Mouse (Mus musculus) intestine, embryonic 16.5 days (tissue): ENCODE results near the gene Dusp2. TPM values are rescaled to one million over a fixed set of nuclear protein-coding genes. Genes with fewer than 3 reads are reported as not detected.

ENCODE experiments used
- ATAC-seq: fragments of 200-750 bp; cut with Nextera tagmentation; 2 replicates; pipeline ENCODE4 v1.8.0; 2017; ENCODE audit warnings: moderate TSS enrichment, moderate library complexity
- H3K27ac ChIP-seq: fragments of 300-500 bp; sonication (generic); 2 replicates; pipeline ENCODE4 v1.5.1; 2014; ENCODE audit warnings: mild to moderate bottlenecking, low read length
- H3K27me3 ChIP-seq: fragments of 300-500 bp; sonication (generic); replicated peaks from 2 replicates; pipeline ENCODE4 v1.6.1; 2014; ENCODE audit warnings: low read length, control low read depth, mixed read lengths; ENCODE audit not compliant: control insufficient read depth, insufficient read depth
- H3K36me3 ChIP-seq: fragments of 300-500 bp; sonication (generic); 2 replicates; pipeline ENCODE4 v1.6.1; 2014; ENCODE audit warnings: low read length, control low read depth; ENCODE audit not compliant: control insufficient read depth, insufficient read depth
- H3K4me1 ChIP-seq: fragments of 300-500 bp; sonication (generic); 2 replicates; pipeline ENCODE4 v1.6.1; 2014; ENCODE audit warnings: low read length, control low read depth, mixed read lengths; ENCODE audit not compliant: control insufficient read depth, insufficient read depth
- H3K4me2 ChIP-seq: fragments of 300-500 bp; sonication (generic); 2 replicates; pipeline ENCODE4 v1.6.1; 2014; ENCODE audit warnings: low read depth, low read length, control low read depth
- H3K4me3 ChIP-seq: fragments of 300-500 bp; sonication (generic); 2 replicates; pipeline ENCODE4 v1.5.1; 2014; ENCODE audit warnings: mild to moderate bottlenecking, low read length
- H3K9ac ChIP-seq: fragments of 300-500 bp; sonication (generic); 2 replicates; pipeline ENCODE4 v1.6.1; 2014; ENCODE audit warnings: low read depth, low read length
- H3K9me3 ChIP-seq: fragments of 300-500 bp; sonication (generic); 2 replicates; pipeline ENCODE4 v1.6.1; 2016; ENCODE audit warnings: low read length, control low read depth; ENCODE audit not compliant: control insufficient read depth
- WGBS: fragments of 180-500 bp; shearing (Covaris S2); extraction: QIAGEN DNeasy Blood & Tissue Kit; methylation state at CpG from one replicate; pipeline ENCODE4 v1.1.7; 2014; 5-methylcytosine and 5-hydroxymethylcytosine counted together
- polyA plus RNA-seq: library from polyadenylated mRNA; unstranded; fragments of >200 nt; fragmentation: Nextera tagmentation; extraction: Ambion mirVana; gene quantifications from 2 replicates; pipeline ENCODE4 v1.2.1, GENCODE M21; 2015

Gene Dusp2
- polyA plus RNA-seq, 1 experiment from 2014 or later: 2.1 TPM

DNA sequence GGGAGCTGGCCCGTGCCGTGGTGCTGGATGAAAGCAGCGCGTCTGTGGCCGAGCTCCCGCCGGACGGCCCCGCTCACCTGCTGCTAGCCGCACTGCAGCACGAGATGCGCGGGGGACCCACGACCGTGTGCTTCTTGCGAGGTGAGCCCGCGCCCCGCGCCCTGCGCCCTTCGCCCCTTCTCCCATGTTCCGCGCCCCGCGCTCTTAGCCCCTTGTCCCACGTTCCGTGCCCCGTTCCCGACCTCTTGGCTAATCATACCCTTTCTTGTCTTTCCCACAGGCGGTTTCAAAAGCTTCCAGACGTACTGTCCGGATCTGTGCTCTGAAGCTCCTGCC lies 506 bp downstream of the Dusp2 start:
- H3K9me3 ChIP-seq: no peaks in the 10 kb centered on the region
- H3K4me2 ChIP-seq: peak overlapping the region; percentile 97
- 3% methylated on average over 33 of the region's 33 CpGs for WGBS
- H3K4me3 ChIP-seq: peak overlapping the region; percentile 57
- H3K36me3 ChIP-seq: no peaks in the 10 kb centered on the region
- no peak for ATAC-seq
- peak overlapping the region; percentile 64 for H3K9ac ChIP-seq
- no peak overlapping the region for H3K27ac ChIP-seq
- peaks cover 19% of the 10 kb centered on the region for H3K27me3 ChIP-seq
- peaks cover 7% of the 10 kb centered on the region; the same call in 1 of the 2 replicates for H3K4me1 ChIP-seq

DNA sequence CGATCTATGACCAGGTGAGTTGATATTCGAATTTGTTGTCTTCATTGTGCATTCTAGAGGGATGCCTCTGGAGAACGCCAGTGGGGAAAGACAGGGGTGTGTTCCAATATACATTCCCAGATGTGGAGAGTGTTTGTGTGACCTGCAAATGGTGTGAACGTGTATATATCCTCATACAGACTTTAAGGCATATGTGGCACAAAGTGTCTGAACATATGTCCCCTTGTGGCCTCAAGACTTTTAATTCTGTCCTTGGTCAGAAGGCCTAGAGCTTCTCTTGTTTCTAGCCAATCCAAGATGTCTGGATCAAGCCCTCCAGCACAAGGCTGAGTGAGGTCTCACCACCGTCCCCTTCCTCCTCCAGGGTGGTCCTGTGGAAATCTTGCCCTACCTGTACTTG lies 926 bp downstream of the Dusp2 start:
- H3K27ac ChIP-seq: no peak overlapping the region
- no peak for ATAC-seq
- H3K27me3 ChIP-seq: peaks cover 19% of the 10 kb centered on the region
- 46% methylated on average over 5 of the region's 5 CpGs for WGBS
- H3K9me3 ChIP-seq: no peaks in the 10 kb centered on the region
- no peaks in the 10 kb centered on the region for H3K36me3 ChIP-seq
- H3K4me3 ChIP-seq: peak overlapping the region; percentile 57
- H3K9ac ChIP-seq: peak overlapping the region; percentile 64
- peak overlapping the region; percentile 97 for H3K4me2 ChIP-seq
- H3K4me1 ChIP-seq: peaks cover 7% of the 10 kb centered on the region; the same call in 1 of the 2 replicates

DNA sequence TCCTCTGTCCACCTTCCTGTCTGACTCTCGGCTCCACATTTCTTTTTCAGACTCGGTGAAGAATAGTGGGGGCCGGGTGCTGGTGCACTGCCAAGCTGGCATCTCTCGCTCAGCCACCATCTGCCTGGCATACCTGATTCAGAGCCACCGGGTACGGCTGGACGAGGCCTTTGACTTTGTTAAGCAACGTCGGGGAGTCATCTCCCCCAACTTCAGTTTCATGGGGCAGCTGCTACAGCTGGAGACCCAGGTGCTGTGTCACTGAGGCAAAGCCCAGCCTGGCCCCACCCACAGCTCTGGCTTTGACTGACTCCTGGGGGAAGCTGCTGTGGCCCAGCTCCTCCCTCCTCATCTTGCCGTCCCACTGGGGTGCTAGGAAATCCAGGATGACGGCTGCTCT lies 1.6 kb downstream of the Dusp2 start:
- H3K27ac ChIP-seq: no peak overlapping the region
- no peaks in the 10 kb centered on the region for H3K36me3 ChIP-seq
- 72% methylated on average over 11 of the region's 11 CpGs for WGBS
- no peaks in the 10 kb centered on the region for H3K9me3 ChIP-seq
- peaks cover 19% of the 10 kb centered on the region for H3K27me3 ChIP-seq
- H3K9ac ChIP-seq: no peak overlapping the region
- no peak for ATAC-seq
- peaks cover 7% of the 10 kb centered on the region; the same call in 1 of the 2 replicates for H3K4me1 ChIP-seq
- H3K4me2 ChIP-seq: no peak overlapping the region
- H3K4me3 ChIP-seq: peak overlapping the region; percentile 57

DNA sequence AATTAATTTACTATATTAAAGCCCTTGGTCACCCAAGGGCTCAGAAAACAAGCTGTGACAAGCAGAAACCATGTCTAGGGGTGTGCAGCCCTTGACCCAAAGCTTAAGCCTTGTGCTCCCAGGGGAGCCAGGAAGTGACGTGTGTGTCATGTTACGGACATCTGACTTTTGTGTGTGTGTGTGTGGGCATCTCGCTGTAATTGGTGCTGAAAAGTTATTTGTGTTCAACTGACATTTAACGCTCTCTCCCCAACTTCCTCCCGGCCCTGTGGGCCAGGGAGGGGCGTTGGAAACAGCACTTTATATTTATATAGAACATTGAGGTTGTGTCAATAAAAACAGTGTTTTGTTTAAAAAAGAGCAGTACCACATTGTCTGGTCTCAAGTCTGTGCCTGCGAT lies 2.1 kb downstream of the Dusp2 start:
- H3K27me3 ChIP-seq: peaks cover 19% of the 10 kb centered on the region

DNA sequence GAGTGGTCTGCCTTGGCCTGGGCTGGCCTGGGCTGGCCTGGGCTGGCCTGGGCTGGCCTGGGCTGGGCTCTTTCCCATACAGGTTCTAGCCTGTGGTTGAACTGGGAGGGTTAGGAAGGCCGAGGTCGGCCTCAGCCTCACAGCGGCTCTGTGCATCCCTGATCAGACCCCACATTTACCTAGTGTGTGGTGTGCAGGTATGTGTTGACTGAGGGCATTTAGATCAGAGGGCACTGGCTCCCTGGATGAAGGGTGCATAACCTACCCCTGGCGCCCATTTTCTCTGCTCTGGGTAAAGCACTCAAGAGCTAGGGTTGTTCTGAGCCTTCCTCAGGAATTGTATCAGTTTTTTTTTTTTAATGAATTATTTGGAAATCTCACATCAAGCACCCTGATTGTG lies 2.5 kb downstream of the Dusp2 start, which contains the start of gene Astl:
Gene Astl (plus strand): TSS at position 224 of the 400 bp plus-strand sequence.
- peaks cover 19% of the 10 kb centered on the region for H3K27me3 ChIP-seq
- no peak within 1 kb of the TSS; the same call in 1 of the 2 replicates for H3K4me3 ChIP-seq
- WGBS: 78% methylated on average over 4 of the region's 4 CpGs
- H3K4me1 ChIP-seq: peaks cover 7% of the 10 kb centered on the region; the same call in 1 of the 2 replicates
- H3K27ac ChIP-seq: no peak within 1 kb of the TSS
- no peak within 1 kb of the TSS for H3K4me2 ChIP-seq
- H3K9me3 ChIP-seq: no peaks in the 10 kb centered on the region
- no peak within 1 kb of the TSS for H3K9ac ChIP-seq
- H3K36me3 ChIP-seq: no peaks in the 10 kb centered on the region
- ATAC-seq: no peak

More for the DNA sequence above, 2.1 kb downstream of the Dusp2 start:
- H3K36me3 ChIP-seq: no peaks in the 10 kb centered on the region
- H3K4me2 ChIP-seq: no peak overlapping the region
- WGBS: 64% methylated on average over 7 of the region's 7 CpGs
- H3K27ac ChIP-seq: no peak overlapping the region
- H3K9me3 ChIP-seq: no peaks in the 10 kb centered on the region
- H3K9ac ChIP-seq: no peak overlapping the region
- ATAC-seq: no peak
- no peak overlapping the region for H3K4me3 ChIP-seq
- H3K4me1 ChIP-seq: peaks cover 7% of the 10 kb centered on the region; the same call in 1 of the 2 replicates

DNA sequence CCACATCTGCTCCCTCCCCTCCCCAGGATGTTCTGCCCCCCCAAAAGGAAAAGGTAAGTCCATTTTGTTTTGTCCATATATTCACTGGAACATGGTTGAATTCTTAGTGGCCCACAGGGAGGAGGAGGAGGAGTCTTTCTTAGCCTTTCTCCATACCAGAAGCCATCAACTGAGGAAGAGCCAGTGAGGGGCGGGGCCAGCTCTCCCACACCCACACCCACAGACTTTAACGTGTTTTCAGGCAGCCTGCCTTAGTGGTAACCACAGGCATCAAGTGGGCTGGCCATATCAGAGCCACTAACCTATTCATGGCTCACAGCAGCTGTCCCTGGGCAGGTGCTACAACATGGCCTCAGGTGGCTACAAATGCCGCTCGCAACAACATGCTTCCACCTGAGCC lies 2.9 kb downstream of the Dusp2 start:
- H3K4me2 ChIP-seq: no peak overlapping the region
- no peak overlapping the region for H3K27ac ChIP-seq
- no peak overlapping the region for H3K9ac ChIP-seq
- peaks cover 7% of the 10 kb centered on the region; the same call in 1 of the 2 replicates for H3K4me1 ChIP-seq
- no peaks in the 10 kb centered on the region for H3K9me3 ChIP-seq
- ATAC-seq: no peak
- H3K36me3 ChIP-seq: no peaks in the 10 kb centered on the region
- H3K4me3 ChIP-seq: no peak overlapping the region
- 69% methylated on average over 4 of the region's 4 CpGs for WGBS
- peaks cover 19% of the 10 kb centered on the region for H3K27me3 ChIP-seq

DNA sequence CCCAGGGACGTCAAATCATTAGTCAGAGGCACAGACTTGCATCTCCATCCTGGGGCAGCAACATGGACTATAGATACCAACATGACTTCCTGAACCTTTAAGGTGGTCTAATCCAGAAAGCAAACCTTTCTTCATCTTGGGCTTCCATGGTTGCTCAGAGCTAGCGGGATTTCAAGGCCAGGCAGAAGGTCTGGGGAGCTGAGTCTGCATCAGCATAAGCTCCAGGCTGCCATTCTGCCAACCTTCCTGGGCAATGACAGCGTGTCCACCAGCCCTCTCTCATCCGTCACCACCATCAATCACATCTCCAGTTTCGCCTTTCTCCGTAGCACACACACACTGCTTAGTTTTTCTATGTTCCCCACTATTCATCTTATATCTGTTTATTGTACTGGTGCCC lies 3.3 kb downstream of the Dusp2 start:
- no peak overlapping the region for H3K27ac ChIP-seq
- ATAC-seq: no peak
- H3K4me2 ChIP-seq: no peak overlapping the region
- H3K9me3 ChIP-seq: no peaks in the 10 kb centered on the region
- H3K36me3 ChIP-seq: no peaks in the 10 kb centered on the region
- no peak overlapping the region for H3K9ac ChIP-seq
- no peak overlapping the region for H3K4me3 ChIP-seq
- H3K4me1 ChIP-seq: peaks cover 7% of the 10 kb centered on the region; the same call in 1 of the 2 replicates
- H3K27me3 ChIP-seq: peaks cover 19% of the 10 kb centered on the region
- 78% methylated on average over 6 of the region's 6 CpGs for WGBS

DNA sequence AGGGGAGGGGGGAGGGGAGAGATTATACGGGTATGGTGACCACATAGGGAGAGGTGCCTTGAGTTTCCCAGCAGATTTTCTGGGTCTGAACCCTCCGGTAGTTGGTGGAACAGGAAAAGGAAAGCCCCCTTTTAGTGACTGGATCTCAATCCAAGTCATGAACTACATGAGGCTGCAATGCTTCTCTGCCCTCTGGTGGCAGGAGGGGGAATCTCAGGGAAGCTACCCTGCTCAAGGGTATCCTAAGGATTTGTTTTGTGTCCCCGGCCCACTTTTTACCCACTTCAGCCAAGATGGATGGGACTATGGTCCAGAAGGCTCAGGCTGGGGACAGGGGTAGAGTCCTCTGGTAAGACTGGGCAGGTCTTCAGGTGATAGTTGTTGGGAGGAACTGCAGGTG lies 5.2 kb downstream of the Dusp2 start:
- H3K36me3 ChIP-seq: no peaks in the 10 kb centered on the region
- 0 out of 2 replicates have a peak, but pooled peaks cover 4% of the 10 kb centered on the region for H3K4me1 ChIP-seq
- H3K27ac ChIP-seq: no peak overlapping the region
- H3K4me2 ChIP-seq: no peak overlapping the region
- peaks cover 19% of the 10 kb centered on the region for H3K27me3 ChIP-seq
- no peak overlapping the region for H3K9ac ChIP-seq
- 13% methylated on average over 3 of the region's 3 CpGs for WGBS
- H3K4me3 ChIP-seq: no peak overlapping the region
- no peak for ATAC-seq
- no peaks in the 10 kb centered on the region for H3K9me3 ChIP-seq

DNA sequence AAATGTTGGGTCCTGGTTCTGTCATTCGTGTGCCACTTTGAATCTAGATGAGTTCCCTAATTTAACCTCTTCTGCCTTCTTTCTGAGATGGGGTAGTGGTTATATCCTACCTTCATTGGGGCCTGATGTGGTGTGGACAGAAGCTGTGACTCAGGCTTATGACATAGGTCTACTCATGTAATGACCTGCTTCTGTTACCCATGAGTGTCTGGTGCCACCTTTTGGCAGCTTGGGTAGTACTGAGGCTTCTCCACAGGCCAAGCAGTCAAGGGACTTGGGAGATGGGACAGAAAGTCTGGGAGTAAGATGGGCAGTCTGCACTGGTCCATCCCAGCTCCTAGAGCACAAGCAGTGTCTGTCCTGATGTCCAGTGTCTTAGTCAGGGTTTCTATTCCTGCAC lies 10.4 kb downstream of the Dusp2 start:
- no peak overlapping the region for H3K4me3 ChIP-seq
- H3K4me2 ChIP-seq: no peak overlapping the region
- ATAC-seq: no peak
- no peaks in the 10 kb centered on the region for H3K4me1 ChIP-seq
- no peak overlapping the region for H3K9ac ChIP-seq
- no peaks in the 10 kb centered on the region for H3K36me3 ChIP-seq
- H3K27me3 ChIP-seq: no peaks in the 10 kb centered on the region
- H3K9me3 ChIP-seq: no peaks in the 10 kb centered on the region
- H3K27ac ChIP-seq: no peak overlapping the region
- 63% methylated on average over 1 of the region's 1 CpGs for WGBS
